Mouse (Mus musculus): ENCODE data around the gene 9130230L23Rik.

Gene 9130230L23Rik

DNA sequence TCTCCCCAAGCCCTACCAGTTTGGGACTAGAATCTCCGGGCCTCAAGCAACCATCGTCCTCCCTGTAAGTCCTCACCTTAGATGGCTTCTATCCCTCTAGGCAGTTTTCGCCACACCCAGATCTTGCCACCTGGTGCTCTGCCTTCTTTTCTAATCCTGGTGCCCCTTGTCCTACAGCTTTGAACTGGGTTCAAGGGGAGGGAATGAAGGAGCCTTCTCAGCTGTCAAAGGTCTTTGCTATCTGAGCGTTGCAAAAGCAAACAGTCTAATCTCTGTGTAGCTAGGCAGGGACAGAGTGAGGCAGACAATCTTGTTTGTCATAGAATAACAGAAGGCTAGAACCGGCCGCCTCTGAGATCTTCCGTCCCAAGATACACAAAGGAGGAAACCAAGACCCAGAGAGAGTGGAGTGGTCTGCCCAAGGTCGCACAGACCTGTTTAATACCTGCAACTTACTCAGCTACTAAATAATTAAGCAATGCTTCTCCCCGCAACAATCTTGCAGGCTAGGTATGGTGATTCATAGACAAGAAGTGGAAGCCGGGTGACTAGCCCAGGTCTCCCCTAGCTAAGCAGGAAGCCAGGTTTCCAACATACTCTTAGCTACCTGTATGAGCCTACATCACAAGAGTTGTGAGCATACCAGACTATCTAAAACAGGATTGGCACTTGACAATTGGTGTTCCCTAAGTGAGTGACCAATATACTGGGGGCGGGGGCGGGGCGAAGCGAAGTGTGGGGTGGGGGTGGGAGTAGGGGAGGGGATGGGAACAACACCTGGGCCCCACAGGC, at the start of gene 9130230L23Rik:
Gene 9130230L23Rik, minus strand, starts transcription at position 152 of the 792 bp plus-strand sequence.
- no peak for DNase-seq (ENCODE audit: low spot score in 2 of 2)

GRCm38 (mm10) chr5:66052777-66053548, 48.9 kb upstream of the 9130230L23Rik start:
- no peak for DNase-seq (ENCODE audit: low spot score in 2 of 2)

DNA sequence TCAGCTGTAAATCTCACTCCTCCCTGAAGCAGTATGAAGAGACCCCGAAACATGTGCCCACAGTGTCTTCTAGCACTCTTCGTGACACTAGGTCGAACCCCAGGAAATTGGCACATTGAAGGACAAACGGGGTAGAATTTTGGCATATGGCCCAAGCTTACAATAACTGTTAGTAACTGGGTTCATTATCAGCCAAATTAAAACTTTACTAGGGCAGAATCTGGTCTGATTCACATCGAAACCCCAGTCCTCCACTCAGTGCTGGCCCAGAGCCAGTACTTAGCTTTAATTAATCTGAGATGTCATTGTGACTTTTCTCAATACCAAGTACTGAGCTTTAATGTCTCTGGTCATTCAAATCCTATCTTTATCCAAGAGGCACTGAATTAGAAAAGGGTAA, 46.8 kb upstream of the 9130230L23Rik start:
- no peak for DNase-seq (ENCODE audit: low spot score in 2 of 2)

DNA sequence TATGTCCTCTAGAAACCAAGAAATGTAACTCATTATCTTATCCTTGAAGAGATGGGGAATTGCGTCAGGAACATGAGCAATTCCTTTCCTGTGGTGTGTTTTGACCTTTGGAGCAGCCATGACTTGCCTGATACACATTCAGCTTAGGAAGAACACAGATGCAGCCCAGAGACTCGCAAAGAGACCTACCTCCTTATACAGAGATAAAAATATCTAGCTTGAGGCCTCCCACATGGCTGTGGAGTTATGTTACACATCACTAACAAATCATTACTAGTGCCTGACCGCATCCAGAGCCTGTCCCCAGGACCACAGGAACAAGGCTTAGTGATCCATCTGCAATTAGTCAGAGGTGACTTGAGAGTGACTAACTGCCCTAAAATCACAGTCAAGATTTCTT, 42.3 kb upstream of the 9130230L23Rik start:
- DNase-seq (ENCODE audit: low spot score in 2 of 2), result no peak

DNA sequence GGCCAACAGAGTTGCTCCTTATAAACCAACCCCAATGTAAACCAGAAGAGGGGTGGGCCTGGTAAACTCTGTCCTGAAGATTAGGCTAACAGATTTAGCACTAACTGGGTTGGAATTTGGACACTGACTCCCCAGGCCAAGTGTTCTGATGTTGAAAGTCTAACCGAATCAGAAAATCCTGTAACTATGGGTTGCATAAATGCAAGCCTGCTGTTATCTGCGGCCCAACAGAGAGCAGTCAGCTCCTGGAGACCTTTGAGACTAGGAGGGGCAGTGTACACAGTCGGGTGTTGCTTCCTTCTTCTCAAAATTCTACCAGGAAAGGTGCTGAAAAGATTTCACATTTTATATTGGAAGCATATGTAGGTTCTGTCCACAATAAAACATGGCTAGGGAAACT, 39.8 kb upstream of the 9130230L23Rik start:
- DNase-seq (ENCODE audit: low spot score in 2 of 2), result no peak

DNA sequence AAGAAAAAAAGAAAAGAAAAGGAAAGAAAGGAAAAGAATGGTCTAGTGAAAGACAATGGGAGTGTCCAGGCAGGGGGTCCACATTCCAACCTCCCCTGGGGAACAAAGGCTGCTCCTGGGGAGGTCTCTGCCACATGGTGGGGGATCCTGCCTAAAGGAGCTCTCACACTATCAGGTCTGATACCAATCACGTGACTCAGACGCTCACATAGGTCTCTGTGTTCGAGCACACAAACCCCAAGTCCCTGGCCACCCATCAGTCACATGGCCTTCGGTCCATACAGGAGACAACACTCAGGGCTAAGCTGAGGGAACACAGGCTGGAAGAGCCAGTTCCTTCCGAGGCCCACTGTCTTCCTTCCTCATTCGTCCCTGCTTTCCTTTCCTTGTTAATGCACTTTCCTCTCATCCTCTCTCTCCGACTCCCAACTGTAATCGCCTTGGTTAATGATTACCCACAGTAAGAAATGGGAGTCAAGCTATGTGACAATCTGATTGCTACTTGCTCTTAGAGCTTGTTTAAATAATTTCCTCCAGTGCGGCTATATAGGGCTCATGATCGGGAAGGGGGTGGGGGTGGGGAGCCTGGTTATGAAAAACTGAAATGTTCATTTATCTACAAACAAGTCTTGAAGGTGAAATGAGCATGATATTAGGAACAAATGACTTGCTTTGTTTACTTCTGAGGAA, 38.7 kb upstream of the 9130230L23Rik start:
- no peak for DNase-seq (ENCODE audit: low spot score in 2 of 2)

GRCm38 (mm10) chr5:66040744-66041279, 36.7 kb upstream of the 9130230L23Rik start:
- DNase-seq (ENCODE audit: low spot score in 2 of 2), result no peak

GRCm38 (mm10) chr5:66039813-66040212, 35.7 kb upstream of the 9130230L23Rik start:
- DNase-seq (ENCODE audit: low spot score in 2 of 2), result no peak

GRCm38 (mm10) chr5:66037066-66037465, 33.0 kb upstream of the 9130230L23Rik start:
- DNase-seq (ENCODE audit: low spot score in 2 of 2), result no peak

DNA sequence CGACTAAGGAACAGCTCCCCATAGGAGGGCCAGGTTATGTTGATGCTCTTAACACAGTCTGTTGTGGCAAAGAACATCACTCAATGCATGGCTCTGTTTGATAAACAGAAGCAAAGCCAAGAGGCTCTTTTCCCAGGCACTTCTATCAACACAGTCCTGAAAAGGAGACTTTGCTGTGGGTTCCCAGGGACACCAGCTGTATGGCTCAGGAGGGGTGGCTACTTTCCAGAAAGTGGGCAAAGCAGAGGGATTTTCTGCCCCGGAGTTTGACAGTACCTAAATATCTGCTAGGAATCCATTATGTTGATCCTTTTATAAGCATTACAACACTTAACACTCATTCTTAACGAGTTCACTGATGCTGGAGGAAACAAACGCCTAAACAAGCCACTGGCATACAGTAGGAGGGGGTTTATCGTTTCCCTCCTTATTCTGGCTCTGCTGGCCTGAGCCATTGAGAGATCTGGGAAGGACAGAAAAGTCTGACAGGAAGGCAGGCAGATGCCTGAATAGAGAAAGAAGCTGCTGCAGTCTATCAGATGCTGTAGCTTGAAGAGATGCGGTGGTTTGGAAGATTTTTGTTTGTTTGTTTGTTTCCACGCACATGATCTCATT, 32.5 kb upstream of the 9130230L23Rik start:
- DNase-seq (ENCODE audit: low spot score in 2 of 2), result no peak

- DNase-seq (ENCODE audit: low spot score in 2 of 2), result no peak
Observed at GRCm38 (mm10) chr5:66034375-66035195, 30.5 kb upstream of the 9130230L23Rik start.

GRCm38 (mm10) chr5:66032826-66033225, 28.7 kb upstream of the 9130230L23Rik start:
- DNase-seq (ENCODE audit: low spot score in 2 of 2), result no peak

- DNase-seq (ENCODE audit: low spot score in 2 of 2), result no peak
Observed at GRCm38 (mm10) chr5:66031699-66032098, 27.6 kb upstream of the 9130230L23Rik start.

GRCm38 (mm10) chr5:66028232-66028631, 24.1 kb upstream of the 9130230L23Rik start:
- DNase-seq (ENCODE audit: low spot score in 2 of 2), result no peak

DNA sequence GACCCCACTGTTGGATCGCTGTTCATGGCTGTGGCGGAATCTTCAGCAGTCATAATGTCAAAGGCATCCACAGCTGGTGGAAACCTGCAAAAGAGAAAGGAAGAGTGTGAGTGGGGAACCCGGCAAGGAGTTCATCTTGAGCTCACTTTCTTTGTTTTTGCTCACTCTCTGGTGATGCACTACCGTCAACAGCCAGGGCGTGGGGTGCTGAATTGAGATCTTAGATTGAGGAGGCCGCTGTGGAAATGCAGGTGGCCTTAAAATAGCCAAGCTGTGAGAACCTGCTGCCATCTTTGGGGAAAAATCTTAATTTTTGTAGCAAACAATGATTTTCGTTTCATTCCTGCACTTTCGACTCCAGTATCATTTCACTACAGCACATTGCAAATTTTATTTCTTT, 23.1 kb upstream of the 9130230L23Rik start:
- no peak for DNase-seq (ENCODE audit: low spot score in 2 of 2)

- DNase-seq (ENCODE audit: low spot score in 2 of 2), result no peak
Observed at GRCm38 (mm10) chr5:66026796-66027195, 22.7 kb upstream of the 9130230L23Rik start.

GRCm38 (mm10) chr5:66015449-66015961, 11.4 kb upstream of the 9130230L23Rik start:
- DNase-seq (ENCODE audit: low spot score in 2 of 2), result no peak

DNA sequence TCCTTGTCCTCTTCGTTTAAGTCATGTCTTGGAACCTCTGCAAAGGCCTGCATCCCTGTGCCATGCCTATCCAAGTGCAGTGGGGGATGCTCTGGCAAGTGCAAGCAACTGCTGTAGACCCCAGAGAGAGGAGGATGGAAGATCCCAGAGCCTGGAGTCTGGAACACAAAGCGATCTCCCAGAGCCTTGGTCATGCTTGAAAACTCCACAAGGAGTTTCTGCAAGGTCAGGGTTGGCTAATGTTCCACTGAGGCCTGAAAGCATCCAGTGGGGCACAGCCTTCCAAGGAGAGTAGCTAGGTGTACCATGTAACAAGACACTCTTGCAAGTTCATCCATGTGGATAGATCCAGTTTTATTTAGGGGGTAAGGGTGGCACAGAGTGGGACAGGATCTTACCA, 10.4 kb upstream of the 9130230L23Rik start:
- no peak for DNase-seq (ENCODE audit: low spot score in 2 of 2)

- DNase-seq (ENCODE audit: low spot score in 2 of 2), result no peak
Observed at GRCm38 (mm10) chr5:66013999-66014398, 9.9 kb upstream of the 9130230L23Rik start.

GRCm38 (mm10) chr5:66008245-66008967, 4.3 kb upstream of the 9130230L23Rik start:
- DNase-seq (ENCODE audit: low spot score in 2 of 2), result no peak
